Mouse (Mus musculus): Measurements from ENCODE around the gene Dpp4. TPM values are rescaled to one million over a fixed set of nuclear protein-coding genes. Genes with fewer than 3 reads are reported as not detected.

The Dpp4 gene
- polyA plus RNA-seq (2015; fragmentation: Illumina TruSeq; extraction: RNeasy Lipid Tissue Mini Kit (QIAGEN cat#74804); ENCODE audit: low read depth, low replicate concordance): 2.5 TPM

DNA sequence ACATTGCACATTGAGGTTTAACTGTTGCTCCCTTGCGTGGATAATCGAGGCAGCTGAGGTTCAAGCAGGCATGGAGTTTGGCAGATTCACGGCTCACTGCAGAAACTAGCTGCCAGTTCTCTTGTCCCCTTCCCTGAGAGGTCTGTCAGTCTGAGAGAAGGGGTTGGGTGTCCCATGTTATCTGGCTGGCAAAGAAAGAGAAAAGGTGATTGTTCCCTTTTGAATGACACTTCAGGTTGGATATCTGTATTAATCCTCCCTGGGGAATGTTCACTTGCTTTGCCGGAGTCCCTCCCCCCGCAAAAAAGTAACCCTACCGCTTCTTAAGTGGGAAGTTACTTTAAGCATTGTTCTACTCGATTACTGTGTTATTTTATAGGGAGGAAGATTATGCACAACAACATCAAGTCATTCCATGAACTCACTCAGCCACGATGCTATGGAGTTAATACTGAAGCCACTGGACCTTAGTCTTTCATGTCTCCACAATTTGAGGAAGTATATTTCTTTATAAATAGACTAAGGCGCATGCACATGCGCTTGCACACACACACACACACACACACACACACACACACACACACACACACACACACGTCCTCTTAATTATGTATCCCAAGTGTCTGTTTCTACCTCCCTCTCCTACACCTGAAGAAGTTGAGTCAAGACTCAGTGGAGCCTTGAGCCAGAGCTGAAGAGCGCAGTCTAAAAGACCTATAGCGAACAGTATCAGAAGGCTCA, at the start of gene Dpp4:
TSS of gene Dpp4 (minus strand) at position 151 of the 741 bp plus-strand sequence.

Other genes with a start within 250 kb of the Dpp4 start
- not detected for gene Gcg, start 71.4 kb upstream of the Dpp4 start, polyA plus RNA-seq (2015; fragmentation: Illumina TruSeq; extraction: RNeasy Lipid Tissue Mini Kit (QIAGEN cat#74804); ENCODE audit: low read depth, low replicate concordance)
- gene Fap, start 161.8 kb upstream of the Dpp4 start, polyA plus RNA-seq (2015; fragmentation: Illumina TruSeq; extraction: RNeasy Lipid Tissue Mini Kit (QIAGEN cat#74804); ENCODE audit: low read depth, low replicate concordance): 4.8 TPM
- gene Ifih1, start 234.0 kb upstream of the Dpp4 start, polyA plus RNA-seq (2015; fragmentation: Illumina TruSeq; extraction: RNeasy Lipid Tissue Mini Kit (QIAGEN cat#74804); ENCODE audit: low read depth, low replicate concordance): 2.5 TPM